Mouse (Mus musculus) kidney, embryonic 16.5 days (tissue): Measurements from ENCODE around the gene Tlk2. TPM values are rescaled to one million over a fixed set of nuclear protein-coding genes. Genes with fewer than 3 reads are reported as not detected.
A peak's percentile ranks its signal among the peaks of the same experiment; 100 is the strongest.

Experiments used
- ATAC-seq: fragments of 200-750 bp; cut with Nextera tagmentation; 2 replicates; pipeline ENCODE4 v1.8.0; 2017; ENCODE audit warnings: moderate TSS enrichment; ENCODE audit not compliant: low FRiP score, low TSS enrichment
- H3K27ac ChIP-seq: fragments of 300-500 bp; sonication (generic); 2 replicates; pipeline ENCODE4 v1.5.1; 2014; ENCODE audit warnings: low read length
- H3K27me3 ChIP-seq: fragments of 300-500 bp; sonication (generic); 2 replicates; pipeline ENCODE4 v1.6.1; 2014; ENCODE audit warnings: low read length, control low read depth, mixed read lengths; ENCODE audit not compliant: insufficient read depth
- H3K36me3 ChIP-seq: fragments of 300-500 bp; sonication (generic); 2 replicates; pipeline ENCODE4 v1.6.1; 2014; ENCODE audit warnings: low read length, control low read depth, mixed read lengths; ENCODE audit not compliant: insufficient read depth
- H3K4me1 ChIP-seq: fragments of 300-500 bp; sonication (generic); 2 replicates; pipeline ENCODE4 v1.6.1; 2014; ENCODE audit warnings: low read length, control low read depth, mixed read lengths; ENCODE audit not compliant: insufficient read depth
- H3K4me2 ChIP-seq: fragments of 300-500 bp; sonication (generic); replicated peaks from 2 replicates; pipeline ENCODE4 v1.6.1; 2014; ENCODE audit warnings: low read depth, low read length
- H3K4me3 ChIP-seq: fragments of 300-500 bp; sonication (generic); 2 replicates; pipeline ENCODE4 v1.5.1; 2014; ENCODE audit warnings: mild to moderate bottlenecking, low read length
- H3K9ac ChIP-seq: fragments of 300-500 bp; sonication (generic); replicated peaks from 2 replicates; pipeline ENCODE4 v1.6.1; 2014; ENCODE audit warnings: low read length
- H3K9me3 ChIP-seq: fragments of 300-500 bp; sonication (generic); 2 replicates; pipeline ENCODE4 v1.6.1; 2016; ENCODE audit warnings: low read length, control low read depth
- WGBS: fragments of 180-500 bp; shearing (Covaris S2); extraction: QIAGEN DNeasy Blood & Tissue Kit; methylation state at CpG from one replicate; pipeline ENCODE4 v1.1.7; 2014; 5-methylcytosine and 5-hydroxymethylcytosine counted together
- polyA plus RNA-seq: library from polyadenylated mRNA; unstranded; fragments of >200 nt; fragmentation: Nextera tagmentation; extraction: Ambion mirVana; gene quantifications from 2 replicates; pipeline ENCODE4 v1.2.1, GENCODE M21; 2015

Gene Tlk2
- polyA plus RNA-seq, 1 experiment from 2014 or later: 18.4 TPM

- Histone ChIP-seq H3K4me2 (no peak overlapping the region), H3K36me3 (no peaks in the 10 kb centered on the region), H3K9me3 (no peaks in the 10 kb centered on the region), H3K4me3 (no peak overlapping the region), H3K27me3 (no peaks in the 10 kb centered on the region), H3K27ac (no peak overlapping the region), H3K9ac (no peak overlapping the region), H3K4me1 (peaks cover 24% of the 10 kb centered on the region)
- 70% methylated on average over 3 of the region's 3 CpGs for WGBS
- ATAC-seq: no peak
These were observed 29.3 kb upstream of the Tlk2 start for GRCm38 (mm10) chr11:105149353-105149752.

GRCm38 (mm10) chr11:105149766-105150165, 28.8 kb upstream of the Tlk2 start:
- Histone ChIP-seq H3K4me1 (peaks cover 24% of the 10 kb centered on the region), H3K4me3 (no peak overlapping the region), H3K27ac (no peak overlapping the region), H3K9me3 (no peaks in the 10 kb centered on the region), H3K27me3 (no peaks in the 10 kb centered on the region), H3K9ac (no peak overlapping the region), H3K4me2 (no peak overlapping the region), H3K36me3 (no peaks in the 10 kb centered on the region)
- WGBS: 93% methylated on average over 1 of the region's 1 CpGs
- no peak for ATAC-seq

- Histone ChIP-seq H3K4me2 (no peak overlapping the region), H3K4me1 (peaks cover 24% of the 10 kb centered on the region), H3K27me3 (no peaks in the 10 kb centered on the region), H3K4me3 (no peak overlapping the region), H3K36me3 (no peaks in the 10 kb centered on the region), H3K27ac (no peak overlapping the region), H3K9ac (no peak overlapping the region), H3K9me3 (no peaks in the 10 kb centered on the region)
- WGBS: 53% methylated on average over 4 of the region's 4 CpGs
- ATAC-seq: no peak
These were observed 27.9 kb upstream of the Tlk2 start for GRCm38 (mm10) chr11:105150691-105151090.

- ATAC-seq: 0 out of 2 replicates have a peak, but pooled peaks have one; percentile 36
- H3K27ac ChIP-seq: no peak overlapping the region
- no peaks in the 10 kb centered on the region for H3K27me3 ChIP-seq
- H3K36me3 ChIP-seq: no peaks in the 10 kb centered on the region
- peaks cover 24% of the 10 kb centered on the region for H3K4me1 ChIP-seq
- no peak overlapping the region for H3K9ac ChIP-seq
- 0 out of 2 replicates have a peak overlapping the region, but pooled peaks have one; percentile 2 for H3K4me3 ChIP-seq
- H3K9me3 ChIP-seq: no peaks in the 10 kb centered on the region
- WGBS: 20% methylated on average over 19 of the region's 19 CpGs
- H3K4me2 ChIP-seq: peak overlapping the region; percentile 27
These were observed 27.2 kb upstream of the Tlk2 start for GRCm38 (mm10) chr11:105151226-105152016.

GRCm38 (mm10) chr11:105152017-105152300, 26.6 kb upstream of the Tlk2 start:
- H3K27ac ChIP-seq: no peak overlapping the region
- no peak overlapping the region for H3K4me3 ChIP-seq
- ATAC-seq: 0 out of 2 replicates have a peak, but pooled peaks have one; percentile 4
- H3K9ac ChIP-seq: no peak overlapping the region
- H3K4me2 ChIP-seq: no peak overlapping the region
- no peaks in the 10 kb centered on the region for H3K36me3 ChIP-seq
- H3K27me3 ChIP-seq: no peaks in the 10 kb centered on the region
- peaks cover 24% of the 10 kb centered on the region for H3K4me1 ChIP-seq
- 80% methylated on average over 1 of the region's 4 CpGs for WGBS
- H3K9me3 ChIP-seq: no peaks in the 10 kb centered on the region

GRCm38 (mm10) chr11:105152357-105152899, 26.2 kb upstream of the Tlk2 start:
- no peaks in the 10 kb centered on the region for H3K9me3 ChIP-seq
- no peak overlapping the region for H3K27ac ChIP-seq
- H3K4me2 ChIP-seq: no peak overlapping the region
- no peaks in the 10 kb centered on the region for H3K27me3 ChIP-seq
- no peaks in the 10 kb centered on the region for H3K36me3 ChIP-seq
- peaks cover 24% of the 10 kb centered on the region for H3K4me1 ChIP-seq
- 59% methylated on average over 11 of the region's 11 CpGs for WGBS
- no peak overlapping the region for H3K9ac ChIP-seq
- no peak overlapping the region for H3K4me3 ChIP-seq
- ATAC-seq: no peak

GRCm38 (mm10) chr11:105153068-105153833, 25.4 kb upstream of the Tlk2 start:
- Histone ChIP-seq H3K9me3 (no peaks in the 10 kb centered on the region), H3K4me3 (no peak overlapping the region), H3K9ac (no peak overlapping the region), H3K27ac (peak overlapping the region; percentile 24; the same call in 1 of the 2 replicates), H3K4me1 (peaks cover 24% of the 10 kb centered on the region), H3K4me2 (no peak overlapping the region), H3K27me3 (no peaks in the 10 kb centered on the region), H3K36me3 (no peaks in the 10 kb centered on the region)
- 20% methylated on average over 12 of the region's 12 CpGs for WGBS
- peak; percentile 87 for ATAC-seq

GRCm38 (mm10) chr11:105155915-105156314, 22.7 kb upstream of the Tlk2 start:
- Histone ChIP-seq H3K9me3 (no peaks in the 10 kb centered on the region), H3K4me2 (no peak overlapping the region), H3K27me3 (no peaks in the 10 kb centered on the region), H3K4me1 (peaks cover 24% of the 10 kb centered on the region), H3K9ac (no peak overlapping the region), H3K27ac (no peak overlapping the region; the same call in 1 of the 2 replicates), H3K4me3 (no peak overlapping the region), H3K36me3 (no peaks in the 10 kb centered on the region)
- 40% methylated on average over 4 of the region's 4 CpGs for WGBS
- no peak for ATAC-seq

GRCm38 (mm10) chr11:105156748-105157267, 21.8 kb upstream of the Tlk2 start:
- no peak for ATAC-seq
- WGBS: 84% methylated on average over 19 of the region's 19 CpGs
- Histone ChIP-seq H3K36me3 (no peaks in the 10 kb centered on the region), H3K4me2 (no peak overlapping the region), H3K27ac (no peak overlapping the region), H3K9me3 (no peaks in the 10 kb centered on the region), H3K9ac (no peak overlapping the region), H3K4me3 (no peak overlapping the region), H3K27me3 (no peaks in the 10 kb centered on the region), H3K4me1 (peaks cover 18% of the 10 kb centered on the region)
